Mouse (Mus musculus) intestine, embryonic 15.5 days (tissue): ENCODE data around the gene Coro2b. TPM values are rescaled to one million over a fixed set of nuclear protein-coding genes. Genes with fewer than 3 reads are reported as not detected.
A peak's percentile ranks its signal among the peaks of the same experiment; 100 is the strongest.

Experiments used
- ATAC-seq: fragments of 200-750 bp; cut with Nextera tagmentation; 2 replicates; pipeline ENCODE4 v1.8.0; 2017; ENCODE audit warnings: moderate TSS enrichment, moderate library complexity
- H3K27ac ChIP-seq: fragments of 300-500 bp; sonication (generic); 2 replicates; pipeline ENCODE4 v1.5.1; 2015; ENCODE audit warnings: mild to moderate bottlenecking, inconsistent platforms
- H3K27me3 ChIP-seq: fragments of 300-500 bp; sonication (generic); replicated peaks from 2 replicates; pipeline ENCODE4 v1.6.1; 2015; ENCODE audit warnings: inconsistent platforms
- H3K36me3 ChIP-seq: fragments of 300-500 bp; sonication (generic); 2 replicates; pipeline ENCODE4 v1.6.1; 2015; ENCODE audit warnings: inconsistent platforms
- H3K4me1 ChIP-seq: fragments of 300-500 bp; sonication (generic); replicated peaks from 2 replicates; pipeline ENCODE4 v1.6.1; 2015; ENCODE audit warnings: inconsistent platforms
- H3K4me2 ChIP-seq: fragments of 300-500 bp; sonication (generic); replicated peaks from 2 replicates; pipeline ENCODE4 v1.6.1; 2015; ENCODE audit warnings: mild to moderate bottlenecking, inconsistent platforms
- H3K4me3 ChIP-seq: fragments of 300-500 bp; sonication (generic); replicated peaks from 2 replicates; pipeline ENCODE4 v1.5.1; 2015; ENCODE audit warnings: inconsistent platforms
- H3K9ac ChIP-seq: fragments of 300-500 bp; sonication (generic); 2 replicates; pipeline ENCODE4 v1.6.1; 2015; ENCODE audit warnings: inconsistent platforms
- H3K9me3 ChIP-seq: fragments of 300-500 bp; sonication (generic); 2 replicates; pipeline ENCODE4 v1.6.1; 2016; ENCODE audit warnings: inconsistent platforms
- WGBS: fragments of 180-500 bp; shearing (Covaris S2); methylation state at CpG from one replicate; pipeline ENCODE4 v1.1.7; 2015; 5-methylcytosine and 5-hydroxymethylcytosine counted together
- polyA plus RNA-seq: library from polyadenylated mRNA; unstranded; fragments of >200 nt; fragmentation: Nextera tagmentation; extraction: Ambion mirVana; gene quantifications from 2 replicates; pipeline ENCODE4 v1.2.1, GENCODE M21; 2015

Gene Coro2b
- polyA plus RNA-seq, 1 experiment from 2014 or later, result 7.6 TPM

GRCm38 (mm10) chr9:62553366-62553940 lies 16.6 kb upstream of the Coro2b start:
- Histone ChIP-seq H3K4me2 (no peak overlapping the region), H3K36me3 (no peaks in the 10 kb centered on the region), H3K9me3 (no peaks in the 10 kb centered on the region), H3K27me3 (no peaks in the 10 kb centered on the region), H3K27ac (no peak overlapping the region), H3K4me3 (no peak overlapping the region), H3K9ac (no peak overlapping the region), H3K4me1 (no peaks in the 10 kb centered on the region)
- no peak for ATAC-seq
- 35% methylated on average over 7 of the region's 7 CpGs for WGBS

GRCm38 (mm10) chr9:62551531-62551930 lies 14.7 kb upstream of the Coro2b start:
- Histone ChIP-seq H3K4me2 (no peak overlapping the region), H3K27me3 (no peaks in the 10 kb centered on the region), H3K27ac (no peak overlapping the region), H3K4me3 (no peak overlapping the region), H3K4me1 (no peaks in the 10 kb centered on the region), H3K9ac (no peak overlapping the region), H3K36me3 (no peaks in the 10 kb centered on the region), H3K9me3 (no peaks in the 10 kb centered on the region)
- ATAC-seq, result no peak
- 87% methylated on average over 3 of the region's 3 CpGs for WGBS

GRCm38 (mm10) chr9:62550661-62551093 lies 13.8 kb upstream of the Coro2b start:
- Histone ChIP-seq H3K9me3 (no peaks in the 10 kb centered on the region), H3K9ac (no peak overlapping the region), H3K27ac (no peak overlapping the region), H3K36me3 (no peaks in the 10 kb centered on the region), H3K4me2 (no peak overlapping the region), H3K4me3 (no peak overlapping the region), H3K27me3 (no peaks in the 10 kb centered on the region), H3K4me1 (no peaks in the 10 kb centered on the region)
- peak; percentile 68 for ATAC-seq
- 44% methylated on average over 11 of the region's 11 CpGs for WGBS

DNA sequence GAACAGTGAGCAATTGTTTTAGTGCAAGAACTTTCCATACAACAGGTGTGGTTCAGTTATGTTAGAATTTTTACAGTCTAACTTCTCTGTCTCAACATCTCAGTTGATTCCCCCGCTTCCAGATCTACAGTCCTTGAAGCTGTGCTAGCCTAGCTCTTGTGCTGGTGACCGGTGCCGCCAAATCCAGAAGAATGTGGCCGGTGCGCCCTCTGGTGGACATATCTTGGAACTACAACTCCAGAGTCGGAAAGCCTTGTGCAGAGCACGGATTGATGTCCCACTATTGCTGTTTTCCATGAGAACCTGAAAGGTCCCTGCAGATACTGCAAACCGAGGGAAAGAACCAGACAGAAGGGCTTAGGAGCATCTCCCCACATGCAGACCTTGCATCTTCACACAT lies 13.0 kb upstream of the Coro2b start:
- peak; percentile 57; the same call in 1 of the 2 replicates for ATAC-seq

GRCm38 (mm10) chr9:62547476-62547875 lies 10.6 kb upstream of the Coro2b start:
- H3K9ac ChIP-seq, result no peak overlapping the region
- H3K4me1 ChIP-seq, result 0 out of 2 replicates have a peak, but pooled peaks cover under 1% of the 10 kb centered on the region
- no peaks in the 10 kb centered on the region for H3K9me3 ChIP-seq
- 76% methylated on average over 3 of the region's 3 CpGs for WGBS
- H3K36me3 ChIP-seq, result no peaks in the 10 kb centered on the region
- ATAC-seq, result no peak
- H3K27me3 ChIP-seq, result no peaks in the 10 kb centered on the region
- H3K4me2 ChIP-seq, result no peak overlapping the region
- H3K27ac ChIP-seq, result no peak overlapping the region
- no peak overlapping the region for H3K4me3 ChIP-seq

More for the DNA sequence above, 13.0 kb upstream of the Coro2b start:
- Histone ChIP-seq H3K4me1 (no peaks in the 10 kb centered on the region), H3K9ac (no peak overlapping the region), H3K4me3 (no peak overlapping the region), H3K4me2 (no peak overlapping the region), H3K27ac (no peak overlapping the region), H3K27me3 (no peaks in the 10 kb centered on the region), H3K36me3 (no peaks in the 10 kb centered on the region), H3K9me3 (no peaks in the 10 kb centered on the region)
- WGBS, result 3% methylated on average over 8 of the region's 8 CpGs

GRCm38 (mm10) chr9:62544856-62545255 lies 8.0 kb upstream of the Coro2b start:
- whole genome bisulfite sequencing, result 73% methylated on average over 10 of the region's 10 CpGs
- H3K9ac ChIP-seq, result no peak overlapping the region
- H3K4me2 ChIP-seq, result no peak overlapping the region
- no peak overlapping the region for H3K4me3 ChIP-seq
- ATAC-seq, result no peak
- H3K27me3 ChIP-seq, result no peaks in the 10 kb centered on the region
- no peak overlapping the region for H3K27ac ChIP-seq
- H3K9me3 ChIP-seq, result no peaks in the 10 kb centered on the region
- H3K4me1 ChIP-seq, result peaks cover 8% of the 10 kb centered on the region; the same call in 1 of the 2 replicates
- H3K36me3 ChIP-seq, result no peaks in the 10 kb centered on the region

GRCm38 (mm10) chr9:62543878-62544277 lies 7.0 kb upstream of the Coro2b start:
- 77% methylated on average over 4 of the region's 4 CpGs for WGBS
- Histone ChIP-seq H3K27ac (no peak overlapping the region), H3K9ac (no peak overlapping the region), H3K9me3 (no peaks in the 10 kb centered on the region), H3K4me1 (peaks cover 8% of the 10 kb centered on the region; the same call in 1 of the 2 replicates), H3K4me2 (no peak overlapping the region), H3K36me3 (no peaks in the 10 kb centered on the region), H3K4me3 (no peak overlapping the region), H3K27me3 (no peaks in the 10 kb centered on the region)
- ATAC-seq, result no peak

GRCm38 (mm10) chr9:62541606-62542005 lies 4.8 kb upstream of the Coro2b start:
- H3K27me3 ChIP-seq, result no peaks in the 10 kb centered on the region
- H3K9me3 ChIP-seq, result no peaks in the 10 kb centered on the region
- no peak overlapping the region for H3K27ac ChIP-seq
- ATAC-seq, result no peak
- H3K4me2 ChIP-seq, result no peak overlapping the region
- no peak overlapping the region for H3K4me3 ChIP-seq
- no peaks in the 10 kb centered on the region for H3K36me3 ChIP-seq
- H3K4me1 ChIP-seq, result peaks cover 14% of the 10 kb centered on the region; the same call in 1 of the 2 replicates
- no peak overlapping the region for H3K9ac ChIP-seq
- 73% methylated on average over 10 of the region's 10 CpGs for WGBS

DNA sequence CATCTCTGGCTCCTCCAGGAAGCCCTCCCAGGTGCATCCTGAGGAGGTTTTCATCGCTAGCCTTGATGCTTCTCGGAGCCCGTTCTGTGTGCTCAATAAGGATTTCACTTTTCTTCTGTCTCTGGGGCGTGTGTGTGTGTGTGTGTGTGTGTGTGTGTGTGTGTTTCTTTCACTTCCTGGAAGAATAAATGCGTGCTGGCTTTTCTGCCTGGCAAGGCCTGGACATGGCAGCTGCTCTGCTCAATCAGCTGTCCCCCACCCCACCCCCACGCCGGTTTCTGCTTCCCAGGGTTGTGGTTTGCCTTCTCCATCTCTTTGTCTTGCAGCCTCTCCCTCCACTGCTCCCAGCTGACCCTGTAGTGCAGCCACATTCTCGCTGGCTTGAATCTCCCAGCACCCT lies 4.3 kb upstream of the Coro2b start:
- Histone ChIP-seq H3K9ac (no peak overlapping the region), H3K9me3 (no peaks in the 10 kb centered on the region), H3K36me3 (no peaks in the 10 kb centered on the region), H3K4me1 (peaks cover 17% of the 10 kb centered on the region), H3K27ac (0 out of 2 replicates have a peak overlapping the region, but pooled peaks have one; percentile 56), H3K4me2 (no peak overlapping the region), H3K27me3 (no peaks in the 10 kb centered on the region), H3K4me3 (no peak overlapping the region)
- WGBS, result 44% methylated on average over 8 of the region's 8 CpGs
- ATAC-seq, result no peak

GRCm38 (mm10) chr9:62540736-62541135 lies 3.9 kb upstream of the Coro2b start:
- WGBS, result 51% methylated on average over 10 of the region's 10 CpGs
- Histone ChIP-seq H3K9ac (no peak overlapping the region), H3K4me2 (no peak overlapping the region), H3K27me3 (peaks cover 1% of the 10 kb centered on the region; the same call in 1 of the 2 replicates), H3K36me3 (no peaks in the 10 kb centered on the region), H3K9me3 (no peaks in the 10 kb centered on the region), H3K27ac (0 out of 2 replicates have a peak overlapping the region, but pooled peaks have one; percentile 56), H3K4me1 (peaks cover 21% of the 10 kb centered on the region), H3K4me3 (no peak overlapping the region)
- ATAC-seq, result no peak

- WGBS, result 79% methylated on average over 9 of the region's 9 CpGs
- Histone ChIP-seq H3K4me3 (no peak overlapping the region), H3K9me3 (no peaks in the 10 kb centered on the region), H3K9ac (no peak overlapping the region), H3K27ac (no peak overlapping the region), H3K4me1 (peaks cover 21% of the 10 kb centered on the region), H3K27me3 (peaks cover 6% of the 10 kb centered on the region; the same call in 1 of the 2 replicates), H3K4me2 (no peak overlapping the region), H3K36me3 (no peaks in the 10 kb centered on the region)
- ATAC-seq, result no peak
Observed at GRCm38 (mm10) chr9:62540166-62540565, 3.3 kb upstream of the Coro2b start.

GRCm38 (mm10) chr9:62539251-62539711 lies 2.4 kb upstream of the Coro2b start:
- H3K36me3 ChIP-seq, result no peaks in the 10 kb centered on the region
- peaks cover 21% of the 10 kb centered on the region for H3K4me1 ChIP-seq
- H3K4me2 ChIP-seq, result no peak overlapping the region
- no peak overlapping the region for H3K9ac ChIP-seq
- 82% methylated on average over 9 of the region's 9 CpGs for WGBS
- H3K4me3 ChIP-seq, result no peak overlapping the region
- peaks cover 10% of the 10 kb centered on the region; the same call in 1 of the 2 replicates for H3K27me3 ChIP-seq
- no peak for ATAC-seq
- no peaks in the 10 kb centered on the region for H3K9me3 ChIP-seq
- no peak overlapping the region for H3K27ac ChIP-seq

DNA sequence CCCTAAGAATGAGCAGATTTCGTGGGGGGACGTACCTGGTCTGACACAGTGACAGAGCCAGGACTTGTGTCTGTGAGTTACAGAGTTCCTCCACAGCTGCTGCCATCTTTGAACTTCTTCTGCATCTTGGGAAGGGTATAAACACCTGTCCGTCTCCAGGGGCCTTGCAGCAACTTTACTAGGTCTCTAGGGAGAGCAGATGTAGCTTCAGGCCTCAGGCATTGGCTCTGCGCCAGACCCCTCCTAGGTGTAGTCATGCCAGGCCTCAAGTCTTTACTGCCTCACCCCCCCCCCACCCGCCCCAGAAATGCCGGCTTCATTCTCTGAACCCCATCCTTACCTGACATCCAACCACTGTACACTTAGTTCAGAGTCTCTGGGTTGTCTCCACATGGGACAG lies 1.1 kb upstream of the Coro2b start:
- ATAC-seq, result no peak
- no peak overlapping the region for H3K4me3 ChIP-seq
- 77% methylated on average over 6 of the region's 6 CpGs for WGBS
- no peaks in the 10 kb centered on the region for H3K9me3 ChIP-seq
- no peaks in the 10 kb centered on the region for H3K36me3 ChIP-seq
- no peak overlapping the region for H3K9ac ChIP-seq
- H3K27ac ChIP-seq, result no peak overlapping the region
- peaks cover 21% of the 10 kb centered on the region for H3K4me1 ChIP-seq
- peaks cover 10% of the 10 kb centered on the region; the same call in 1 of the 2 replicates for H3K27me3 ChIP-seq
- no peak overlapping the region for H3K4me2 ChIP-seq
